Mouse (Mus musculus): ENCODE data around the gene Schip1. TPM values are rescaled to one million over a fixed set of nuclear protein-coding genes. Genes with fewer than 3 reads are reported as not detected.
A peak's percentile ranks its signal among the peaks of the same experiment; 100 is the strongest.

Schip1 gene
- polyA plus RNA-seq, 1 experiment from 2014 or later, result 48.0 TPM

GRCm38 (mm10) chr3:68565675-68566055, 501.1 kb downstream of the Schip1 start:
- DNase-seq (ENCODE audit: extremely low spot score, low spot score), result no peak
- Histone ChIP-seq H3K9me3 (no peaks in the 10 kb centered on the region), H3K27ac (no peak overlapping the region), H3K36me3 (replicated peaks) (no peaks in the 10 kb centered on the region), H3K27me3 (ENCODE audit: poor library complexity, severe bottlenecking) (no peaks in the 10 kb centered on the region), H3K4me1 (peaks cover 36% of the 10 kb centered on the region), H3K4me3 (no peak overlapping the region)
- WGBS, result 58% methylated on average over 4 of the region's 4 CpGs

- H3K27me3 ChIP-seq (ENCODE audit: poor library complexity, severe bottlenecking), result no peaks in the 10 kb centered on the region
- H3K4me1 ChIP-seq, result peaks cover 48% of the 10 kb centered on the region
- H3K27ac ChIP-seq, result no peak overlapping the region
- H3K4me3 ChIP-seq, result no peak overlapping the region
- no peak for DNase-seq (ENCODE audit: extremely low spot score, low spot score)
- no peaks in the 10 kb centered on the region for H3K9me3 ChIP-seq
- H3K36me3 ChIP-seq (replicated peaks), result no peaks in the 10 kb centered on the region
- 86% methylated on average over 7 of the region's 7 CpGs for WGBS
Observed at GRCm38 (mm10) chr3:68567581-68567980, 503.0 kb downstream of the Schip1 start.

- H3K4me3 ChIP-seq, result no peak overlapping the region
- WGBS, result 67% methylated on average over 3 of the region's 3 CpGs
- no peaks in the 10 kb centered on the region for H3K27me3 ChIP-seq (ENCODE audit: poor library complexity, severe bottlenecking)
- no peak for DNase-seq (ENCODE audit: extremely low spot score, low spot score)
- H3K36me3 ChIP-seq (replicated peaks), result no peaks in the 10 kb centered on the region
- no peak overlapping the region for H3K27ac ChIP-seq
- no peaks in the 10 kb centered on the region for H3K9me3 ChIP-seq
- H3K4me1 ChIP-seq, result peaks cover 53% of the 10 kb centered on the region
Observed at GRCm38 (mm10) chr3:68568149-68568548, 503.5 kb downstream of the Schip1 start.

DNA sequence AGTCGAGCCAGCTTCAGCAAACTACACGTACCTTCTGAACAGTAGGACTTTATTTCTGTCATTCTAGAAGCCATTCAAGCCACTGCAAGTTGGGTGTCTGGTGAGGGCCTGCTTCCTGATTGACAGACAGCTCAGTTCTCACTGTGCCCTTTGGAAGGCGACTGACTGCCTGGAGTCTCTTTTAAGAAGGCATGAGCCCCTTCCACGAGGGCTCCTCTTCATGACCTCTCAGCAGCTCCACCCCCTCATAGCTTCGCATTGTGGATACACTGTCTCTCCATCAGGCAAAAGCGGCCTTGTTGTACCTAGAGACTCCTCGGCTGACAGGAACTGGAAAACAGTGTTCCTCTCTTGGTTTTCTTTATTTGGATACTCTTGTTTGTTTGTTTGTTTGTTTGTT, 504.1 kb downstream of the Schip1 start:
- Histone ChIP-seq H3K27ac (peak overlapping the region; percentile 62), H3K4me1 (peaks cover 59% of the 10 kb centered on the region), H3K9me3 (no peaks in the 10 kb centered on the region), H3K27me3 (ENCODE audit: poor library complexity, severe bottlenecking) (no peaks in the 10 kb centered on the region), H3K4me3 (no peak overlapping the region), H3K36me3 (replicated peaks) (no peaks in the 10 kb centered on the region)
- 48% methylated on average over 7 of the region's 7 CpGs for WGBS
- no peak for DNase-seq (ENCODE audit: extremely low spot score, low spot score)

DNA sequence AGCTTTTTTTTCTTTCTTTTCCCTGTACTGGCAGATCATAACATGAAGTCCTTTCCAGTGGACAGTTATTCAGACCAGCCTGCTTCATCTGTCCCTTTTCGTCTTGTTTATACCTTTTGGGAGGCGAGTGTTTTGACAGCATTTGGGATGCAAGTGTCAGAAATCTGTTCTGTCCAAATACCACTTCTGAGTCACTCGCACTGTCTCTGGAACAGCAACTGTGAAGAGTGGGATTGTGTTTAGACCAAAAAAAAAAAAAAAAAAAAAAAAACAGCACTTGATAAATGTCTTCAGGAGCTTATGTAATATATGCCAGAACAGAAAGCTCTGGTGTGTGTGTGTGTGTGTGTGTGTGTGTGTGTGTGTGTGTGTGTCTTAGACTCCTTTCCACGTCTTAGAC, 505.7 kb downstream of the Schip1 start:
- no peak for DNase-seq (ENCODE audit: extremely low spot score, low spot score)
- H3K4me3 ChIP-seq, result no peak overlapping the region
- no peak overlapping the region for H3K27ac ChIP-seq
- H3K36me3 ChIP-seq (replicated peaks), result no peaks in the 10 kb centered on the region
- no peaks in the 10 kb centered on the region for H3K9me3 ChIP-seq
- WGBS, result 93% methylated on average over 4 of the region's 4 CpGs
- H3K27me3 ChIP-seq (ENCODE audit: poor library complexity, severe bottlenecking), result 0 out of 2 replicates have a peak, but pooled peaks cover 4% of the 10 kb centered on the region
- peaks cover 62% of the 10 kb centered on the region for H3K4me1 ChIP-seq

GRCm38 (mm10) chr3:68572249-68573225, 507.9 kb downstream of the Schip1 start:
- no peaks in the 10 kb centered on the region for H3K9me3 ChIP-seq
- H3K27me3 ChIP-seq (ENCODE audit: poor library complexity, severe bottlenecking), result 0 out of 2 replicates have a peak, but pooled peaks cover 4% of the 10 kb centered on the region
- H3K4me1 ChIP-seq, result peaks cover 67% of the 10 kb centered on the region
- H3K36me3 ChIP-seq (replicated peaks), result no peaks in the 10 kb centered on the region
- DNase-seq (ENCODE audit: extremely low spot score, low spot score), result peak; percentile 78
- WGBS, result 8% methylated on average over 28 of the region's 28 CpGs
- H3K27ac ChIP-seq, result peak overlapping the region; percentile 90
- H3K4me3 ChIP-seq, result peak overlapping the region; percentile 56

GRCm38 (mm10) chr3:68573226-68573624, 508.6 kb downstream of the Schip1 start:
- Histone ChIP-seq H3K4me3 (peak overlapping the region; percentile 56), H3K27me3 (ENCODE audit: poor library complexity, severe bottlenecking) (0 out of 2 replicates have a peak, but pooled peaks cover 4% of the 10 kb centered on the region), H3K9me3 (no peaks in the 10 kb centered on the region), H3K4me1 (peaks cover 64% of the 10 kb centered on the region), H3K27ac (peak overlapping the region; percentile 90), H3K36me3 (replicated peaks) (no peaks in the 10 kb centered on the region)
- DNase-seq (ENCODE audit: extremely low spot score, low spot score), result no peak
- WGBS, result 66% methylated on average over 3 of the region's 3 CpGs

DNA sequence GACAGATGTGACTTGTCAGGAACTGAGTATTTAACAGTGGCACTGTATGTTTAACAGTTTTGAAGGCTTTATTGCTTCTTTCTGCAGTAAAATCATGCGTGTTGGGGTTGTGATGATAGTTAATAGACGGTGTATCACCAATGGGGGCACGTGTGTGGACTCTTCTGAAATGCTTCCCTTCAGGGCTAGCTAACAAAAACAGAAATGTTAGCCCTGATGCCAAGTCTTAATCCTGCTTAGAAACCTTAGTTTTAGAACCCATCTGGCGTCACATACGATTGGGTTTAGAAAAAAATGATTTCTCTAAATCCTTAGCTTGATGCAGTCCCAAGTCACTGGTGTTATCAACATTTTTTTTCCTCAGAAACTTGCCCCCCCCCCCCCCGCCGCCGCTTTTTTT, 509.5 kb downstream of the Schip1 start:
- no peak for DNase-seq (ENCODE audit: extremely low spot score, low spot score)
- H3K27me3 ChIP-seq (ENCODE audit: poor library complexity, severe bottlenecking), result 0 out of 2 replicates have a peak, but pooled peaks cover 4% of the 10 kb centered on the region
- H3K4me1 ChIP-seq, result peaks cover 59% of the 10 kb centered on the region
- H3K4me3 ChIP-seq, result peak overlapping the region; percentile 10; the same call in 1 of the 2 replicates
- H3K27ac ChIP-seq, result no peak overlapping the region
- H3K36me3 ChIP-seq (replicated peaks), result no peaks in the 10 kb centered on the region
- H3K9me3 ChIP-seq, result no peaks in the 10 kb centered on the region
- 55% methylated on average over 8 of the region's 8 CpGs for WGBS

GRCm38 (mm10) chr3:68574565-68574964, 510.0 kb downstream of the Schip1 start:
- no peaks in the 10 kb centered on the region for H3K9me3 ChIP-seq
- no peak overlapping the region for H3K4me3 ChIP-seq
- no peak overlapping the region for H3K27ac ChIP-seq
- WGBS, result 74% methylated on average over 8 of the region's 8 CpGs
- DNase-seq (ENCODE audit: extremely low spot score, low spot score), result no peak
- no peaks in the 10 kb centered on the region for H3K36me3 ChIP-seq (replicated peaks)
- H3K27me3 ChIP-seq (ENCODE audit: poor library complexity, severe bottlenecking), result 0 out of 2 replicates have a peak, but pooled peaks cover 4% of the 10 kb centered on the region
- H3K4me1 ChIP-seq, result peaks cover 60% of the 10 kb centered on the region

- 81% methylated on average over 10 of the region's 10 CpGs for WGBS
- H3K36me3 ChIP-seq (replicated peaks), result no peaks in the 10 kb centered on the region
- peak overlapping the region; percentile 62; the same call in 1 of the 2 replicates for H3K27ac ChIP-seq
- no peak for DNase-seq (ENCODE audit: extremely low spot score, low spot score)
- peaks cover 69% of the 10 kb centered on the region for H3K4me1 ChIP-seq
- no peak overlapping the region for H3K4me3 ChIP-seq
- H3K27me3 ChIP-seq (ENCODE audit: poor library complexity, severe bottlenecking), result 0 out of 2 replicates have a peak, but pooled peaks cover 4% of the 10 kb centered on the region
- no peaks in the 10 kb centered on the region for H3K9me3 ChIP-seq
Observed at GRCm38 (mm10) chr3:68575636-68576340, 511.2 kb downstream of the Schip1 start.

DNA sequence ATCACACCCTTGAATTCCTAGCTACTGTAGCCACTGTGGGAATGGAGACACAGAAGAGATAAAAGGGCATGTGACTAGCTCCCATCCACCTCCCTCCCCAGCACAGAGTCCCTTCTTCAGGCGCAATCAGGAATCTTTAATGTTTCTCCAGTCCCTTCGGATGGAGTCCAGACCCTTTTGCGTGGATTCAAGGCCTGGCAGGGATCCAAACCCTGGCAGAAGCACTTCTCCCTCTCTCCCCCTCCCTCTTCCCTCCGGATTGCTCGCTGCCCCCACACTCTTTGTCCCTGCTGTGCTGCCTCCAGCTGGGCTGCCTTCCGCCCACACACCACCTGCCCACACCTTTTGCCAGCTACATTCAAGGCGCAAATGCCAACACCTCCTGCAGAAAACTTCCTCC, 511.8 kb downstream of the Schip1 start:
- H3K27me3 ChIP-seq (ENCODE audit: poor library complexity, severe bottlenecking), result 0 out of 2 replicates have a peak, but pooled peaks cover 4% of the 10 kb centered on the region
- no peak for DNase-seq (ENCODE audit: extremely low spot score, low spot score)
- H3K27ac ChIP-seq, result peak overlapping the region; percentile 62
- H3K9me3 ChIP-seq, result no peaks in the 10 kb centered on the region
- peaks cover 69% of the 10 kb centered on the region for H3K4me1 ChIP-seq
- no peak overlapping the region for H3K4me3 ChIP-seq
- WGBS, result 23% methylated on average over 7 of the region's 7 CpGs
- H3K36me3 ChIP-seq (replicated peaks), result no peaks in the 10 kb centered on the region

- H3K9me3 ChIP-seq, result no peaks in the 10 kb centered on the region
- H3K4me3 ChIP-seq, result no peak overlapping the region
- H3K4me1 ChIP-seq, result peaks cover 68% of the 10 kb centered on the region
- DNase-seq (ENCODE audit: extremely low spot score, low spot score), result no peak
- 0 out of 2 replicates have a peak, but pooled peaks cover 4% of the 10 kb centered on the region for H3K27me3 ChIP-seq (ENCODE audit: poor library complexity, severe bottlenecking)
- 73% methylated on average over 5 of the region's 5 CpGs for WGBS
- 0 out of 2 replicates have a peak overlapping the region, but pooled peaks have one; percentile 62 for H3K27ac ChIP-seq
- H3K36me3 ChIP-seq (replicated peaks), result no peaks in the 10 kb centered on the region
Observed at GRCm38 (mm10) chr3:68576948-68577347, 512.3 kb downstream of the Schip1 start.

Data from forebrain, embryonic 10.5 days (tissue).